Mouse (Mus musculus): ENCODE results near the gene Helb. TPM values are rescaled to one million over a fixed set of nuclear protein-coding genes. Genes with fewer than 3 reads are reported as not detected.

Helb gene
- polyA plus RNA-seq, 1 experiment from 2014 or later, result 6.3 TPM

GRCm38 (mm10) chr10:120100806-120101205 lies 12.0 kb downstream of the Helb start:
- Histone ChIP-seq H3K9me3 (replicated peaks; ENCODE audit: control insufficient read depth, low read length) (no peaks in the 10 kb centered on the region), H3K27ac (ENCODE audit: low read length) (no peak overlapping the region), H3K9ac (ENCODE audit: low read length) (no peak overlapping the region), H3K27me3 (ENCODE audit: control insufficient read depth, insufficient read depth, low read length) (no peaks in the 10 kb centered on the region), H3K4me2 (ENCODE audit: low read depth, low read length) (no peak overlapping the region), H3K36me3 (ENCODE audit: control insufficient read depth, insufficient read depth, low read length) (peaks cover 22% of the 10 kb centered on the region; the same call in 1 of the 2 replicates), H3K4me1 (ENCODE audit: control insufficient read depth, insufficient read depth, low read length) (no peaks in the 10 kb centered on the region), H3K4me3 (replicated peaks; ENCODE audit: low read length) (no peak overlapping the region)
- 94% methylated on average over 1 of the region's 1 CpGs for WGBS
- ATAC-seq (ENCODE audit: insufficient read depth, low FRiP score), result no peak

GRCm38 (mm10) chr10:120097564-120097963 lies 15.2 kb downstream of the Helb start:
- no peak overlapping the region for H3K4me2 ChIP-seq (ENCODE audit: low read depth, low read length)
- H3K36me3 ChIP-seq (ENCODE audit: control insufficient read depth, insufficient read depth, low read length), result peaks cover 13% of the 10 kb centered on the region; the same call in 1 of the 2 replicates
- no peak overlapping the region for H3K27ac ChIP-seq (ENCODE audit: low read length)
- no peak for ATAC-seq (ENCODE audit: insufficient read depth, low FRiP score)
- no peak overlapping the region for H3K9ac ChIP-seq (ENCODE audit: low read length)
- WGBS, result 73% methylated on average over 5 of the region's 5 CpGs
- 0 out of 2 replicates have a peak, but pooled peaks cover 4% of the 10 kb centered on the region for H3K9me3 ChIP-seq (replicated peaks; ENCODE audit: control insufficient read depth, low read length)
- no peaks in the 10 kb centered on the region for H3K4me1 ChIP-seq (ENCODE audit: control insufficient read depth, insufficient read depth, low read length)
- H3K27me3 ChIP-seq (ENCODE audit: control insufficient read depth, insufficient read depth, low read length), result no peaks in the 10 kb centered on the region
- no peak overlapping the region for H3K4me3 ChIP-seq (replicated peaks; ENCODE audit: low read length)

GRCm38 (mm10) chr10:120095716-120096115 lies 17.1 kb downstream of the Helb start:
- Histone ChIP-seq H3K27ac (ENCODE audit: low read length) (no peak overlapping the region), H3K4me2 (ENCODE audit: low read depth, low read length) (no peak overlapping the region), H3K4me3 (replicated peaks; ENCODE audit: low read length) (no peak overlapping the region), H3K36me3 (ENCODE audit: control insufficient read depth, insufficient read depth, low read length) (peaks cover 19% of the 10 kb centered on the region; the same call in 1 of the 2 replicates), H3K9ac (ENCODE audit: low read length) (no peak overlapping the region), H3K27me3 (ENCODE audit: control insufficient read depth, insufficient read depth, low read length) (no peaks in the 10 kb centered on the region), H3K4me1 (ENCODE audit: control insufficient read depth, insufficient read depth, low read length) (no peaks in the 10 kb centered on the region), H3K9me3 (replicated peaks; ENCODE audit: control insufficient read depth, low read length) (0 out of 2 replicates have a peak, but pooled peaks cover 5% of the 10 kb centered on the region)
- ATAC-seq (ENCODE audit: insufficient read depth, low FRiP score), result no peak
- WGBS, result 94% methylated on average over 5 of the region's 5 CpGs

GRCm38 (mm10) chr10:120095136-120095535 lies 17.7 kb downstream of the Helb start:
- H3K4me1 ChIP-seq (ENCODE audit: control insufficient read depth, insufficient read depth, low read length), result no peaks in the 10 kb centered on the region
- WGBS, result 85% methylated on average over 9 of the region's 9 CpGs
- peaks cover 19% of the 10 kb centered on the region; the same call in 1 of the 2 replicates for H3K36me3 ChIP-seq (ENCODE audit: control insufficient read depth, insufficient read depth, low read length)
- no peaks in the 10 kb centered on the region for H3K27me3 ChIP-seq (ENCODE audit: control insufficient read depth, insufficient read depth, low read length)
- no peak overlapping the region for H3K4me2 ChIP-seq (ENCODE audit: low read depth, low read length)
- 0 out of 2 replicates have a peak, but pooled peaks cover 5% of the 10 kb centered on the region for H3K9me3 ChIP-seq (replicated peaks; ENCODE audit: control insufficient read depth, low read length)
- no peak overlapping the region for H3K9ac ChIP-seq (ENCODE audit: low read length)
- H3K27ac ChIP-seq (ENCODE audit: low read length), result no peak overlapping the region
- ATAC-seq (ENCODE audit: insufficient read depth, low FRiP score), result no peak
- no peak overlapping the region for H3K4me3 ChIP-seq (replicated peaks; ENCODE audit: low read length)

- H3K4me1 ChIP-seq (ENCODE audit: control insufficient read depth, insufficient read depth, low read length), result no peaks in the 10 kb centered on the region
- no peak overlapping the region for H3K4me2 ChIP-seq (ENCODE audit: low read depth, low read length)
- no peak overlapping the region for H3K27ac ChIP-seq (ENCODE audit: low read length)
- no peaks in the 10 kb centered on the region for H3K27me3 ChIP-seq (ENCODE audit: control insufficient read depth, insufficient read depth, low read length)
- H3K4me3 ChIP-seq (replicated peaks; ENCODE audit: low read length), result no peak overlapping the region
- 89% methylated on average over 12 of the region's 12 CpGs for WGBS
- no peak for ATAC-seq (ENCODE audit: insufficient read depth, low FRiP score)
- H3K9me3 ChIP-seq (replicated peaks; ENCODE audit: control insufficient read depth, low read length), result 0 out of 2 replicates have a peak, but pooled peaks cover 5% of the 10 kb centered on the region
- peaks cover 26% of the 10 kb centered on the region; the same call in 1 of the 2 replicates for H3K36me3 ChIP-seq (ENCODE audit: control insufficient read depth, insufficient read depth, low read length)
- H3K9ac ChIP-seq (ENCODE audit: low read length), result no peak overlapping the region
These were observed 20.2 kb downstream of the Helb start for GRCm38 (mm10) chr10:120092548-120092947.

- H3K4me2 ChIP-seq (ENCODE audit: low read depth, low read length), result no peak overlapping the region
- H3K27ac ChIP-seq (ENCODE audit: low read length), result no peak overlapping the region
- H3K36me3 ChIP-seq (ENCODE audit: control insufficient read depth, insufficient read depth, low read length), result no peaks in the 10 kb centered on the region
- 77% methylated on average over 3 of the region's 3 CpGs for WGBS
- H3K27me3 ChIP-seq (ENCODE audit: control insufficient read depth, insufficient read depth, low read length), result no peaks in the 10 kb centered on the region
- no peaks in the 10 kb centered on the region for H3K9me3 ChIP-seq (replicated peaks; ENCODE audit: control insufficient read depth, low read length)
- H3K4me3 ChIP-seq (replicated peaks; ENCODE audit: low read length), result no peak overlapping the region
- no peak overlapping the region for H3K9ac ChIP-seq (ENCODE audit: low read length)
- no peaks in the 10 kb centered on the region for H3K4me1 ChIP-seq (ENCODE audit: control insufficient read depth, insufficient read depth, low read length)
- no peak for ATAC-seq (ENCODE audit: insufficient read depth, low FRiP score)
These were observed 34.9 kb downstream of the Helb start for GRCm38 (mm10) chr10:120077850-120078249.

GRCm38 (mm10) chr10:120066319-120066718 lies 46.5 kb downstream of the Helb start:
- H3K36me3 ChIP-seq (ENCODE audit: control insufficient read depth, insufficient read depth, low read length), result no peaks in the 10 kb centered on the region
- H3K27me3 ChIP-seq (ENCODE audit: control insufficient read depth, insufficient read depth, low read length), result no peaks in the 10 kb centered on the region
- no peak overlapping the region for H3K4me2 ChIP-seq (ENCODE audit: low read depth, low read length)
- H3K27ac ChIP-seq (ENCODE audit: low read length), result no peak overlapping the region
- no peak overlapping the region for H3K9ac ChIP-seq (ENCODE audit: low read length)
- H3K9me3 ChIP-seq (replicated peaks; ENCODE audit: control insufficient read depth, low read length), result no peaks in the 10 kb centered on the region
- no peaks in the 10 kb centered on the region for H3K4me1 ChIP-seq (ENCODE audit: control insufficient read depth, insufficient read depth, low read length)
- ATAC-seq (ENCODE audit: insufficient read depth, low FRiP score), result no peak
- H3K4me3 ChIP-seq (replicated peaks; ENCODE audit: low read length), result no peak overlapping the region
- WGBS, result 93% methylated on average over 10 of the region's 10 CpGs

GRCm38 (mm10) chr10:120064424-120064823 lies 48.4 kb downstream of the Helb start:
- H3K27me3 ChIP-seq (ENCODE audit: control insufficient read depth, insufficient read depth, low read length), result no peaks in the 10 kb centered on the region
- no peak overlapping the region for H3K4me3 ChIP-seq (replicated peaks; ENCODE audit: low read length)
- H3K4me1 ChIP-seq (ENCODE audit: control insufficient read depth, insufficient read depth, low read length), result no peaks in the 10 kb centered on the region
- no peak overlapping the region for H3K9ac ChIP-seq (ENCODE audit: low read length)
- ATAC-seq (ENCODE audit: insufficient read depth, low FRiP score), result no peak
- no peak overlapping the region for H3K27ac ChIP-seq (ENCODE audit: low read length)
- H3K4me2 ChIP-seq (ENCODE audit: low read depth, low read length), result no peak overlapping the region
- WGBS, result 28% methylated on average over 5 of the region's 5 CpGs
- no peaks in the 10 kb centered on the region for H3K36me3 ChIP-seq (ENCODE audit: control insufficient read depth, insufficient read depth, low read length)
- H3K9me3 ChIP-seq (replicated peaks; ENCODE audit: control insufficient read depth, low read length), result no peaks in the 10 kb centered on the region

GRCm38 (mm10) chr10:120061238-120062130 lies 51.3 kb downstream of the Helb start:
- no peak for ATAC-seq (ENCODE audit: insufficient read depth, low FRiP score)
- Histone ChIP-seq H3K4me3 (replicated peaks; ENCODE audit: low read length) (no peak overlapping the region), H3K36me3 (ENCODE audit: control insufficient read depth, insufficient read depth, low read length) (no peaks in the 10 kb centered on the region), H3K4me1 (ENCODE audit: control insufficient read depth, insufficient read depth, low read length) (no peaks in the 10 kb centered on the region), H3K4me2 (ENCODE audit: low read depth, low read length) (no peak overlapping the region), H3K9me3 (replicated peaks; ENCODE audit: control insufficient read depth, low read length) (no peaks in the 10 kb centered on the region), H3K27ac (ENCODE audit: low read length) (no peak overlapping the region), H3K9ac (ENCODE audit: low read length) (no peak overlapping the region), H3K27me3 (ENCODE audit: control insufficient read depth, insufficient read depth, low read length) (no peaks in the 10 kb centered on the region)
- WGBS, result 78% methylated on average over 24 of the region's 24 CpGs

Data from stomach, embryonic 16.5 days (tissue).